Mouse (Mus musculus) embryonic facial prominence, embryonic 14.5 days (tissue): ENCODE results near the gene Tnrc6a. TPM values are rescaled to one million over a fixed set of nuclear protein-coding genes. Genes with fewer than 3 reads are reported as not detected.
"Not testable (repeated sequence)": the region's sequence is repeated elsewhere in the genome, so short reads cannot be mapped to it uniquely, and the experiment has no call there.

Source experiments
- ATAC-seq: fragments of 200-750 bp; cut with Nextera tagmentation; 2 replicates; pipeline ENCODE4 v1.8.0; 2017; ENCODE audit warnings: low read depth, moderate number of reproducible peaks, moderate TSS enrichment
- DNase-seq: peaks from one replicate; pipeline ENCODE4 v3.0.0-alpha.2; 2015; ENCODE audit warnings: low spot score
- H3K27ac ChIP-seq: fragments of 300-500 bp; sonication (generic); replicated peaks from 2 replicates; pipeline ENCODE4 v1.5.1; 2014; ENCODE audit warnings: low read depth, mild to moderate bottlenecking, low read length, moderate library complexity
- H3K27me3 ChIP-seq: fragments of 300-500 bp; sonication (generic); replicated peaks from 2 replicates; pipeline ENCODE4 v1.6.1; 2014; ENCODE audit warnings: low read length; ENCODE audit not compliant: control insufficient read depth, insufficient read depth
- H3K36me3 ChIP-seq: fragments of 300-500 bp; sonication (generic); 2 replicates; pipeline ENCODE4 v1.6.1; 2014; ENCODE audit warnings: low read length, mixed read lengths; ENCODE audit not compliant: control insufficient read depth, insufficient read depth
- H3K4me1 ChIP-seq: fragments of 300-500 bp; sonication (generic); 2 replicates; pipeline ENCODE4 v1.6.1; 2014; ENCODE audit warnings: antibody characterized with exemption, low read length; ENCODE audit not compliant: control insufficient read depth, insufficient read depth
- H3K4me2 ChIP-seq: fragments of 300-500 bp; sonication (generic); 2 replicates; pipeline ENCODE4 v1.6.1; 2014; ENCODE audit warnings: low read depth, mild to moderate bottlenecking, low read length, moderate library complexity, mixed read lengths
- H3K4me3 ChIP-seq: fragments of 300-500 bp; sonication (generic); 2 replicates; pipeline ENCODE4 v1.5.1; 2014; ENCODE audit warnings: low read depth, mild to moderate bottlenecking, low read length
- H3K9ac ChIP-seq: fragments of 300-500 bp; sonication (generic); 2 replicates; pipeline ENCODE4 v1.6.1; 2014; ENCODE audit warnings: low read depth, mild to moderate bottlenecking, low read length, moderate library complexity, mixed read lengths
- H3K9me3 ChIP-seq: fragments of 300-500 bp; sonication (generic); 2 replicates; pipeline ENCODE4 v1.6.1; 2016; ENCODE audit warnings: low read length; ENCODE audit not compliant: control insufficient read depth
- WGBS: fragments of 180-500 bp; shearing (Covaris S2); extraction: QIAGEN DNeasy Blood & Tissue Kit; methylation state at CpG from one replicate; pipeline ENCODE4 v1.1.7; 2014; 5-methylcytosine and 5-hydroxymethylcytosine counted together
- polyA plus RNA-seq: library from polyadenylated mRNA; unstranded; fragments of >200 nt; fragmentation: Nextera tagmentation; extraction: Ambion mirVana; gene quantifications from 2 replicates; pipeline ENCODE4 v1.2.1, GENCODE M21; 2014

Tnrc6a gene
- polyA plus RNA-seq, 1 experiment from 2014 or later: 35.6 TPM

DNA sequence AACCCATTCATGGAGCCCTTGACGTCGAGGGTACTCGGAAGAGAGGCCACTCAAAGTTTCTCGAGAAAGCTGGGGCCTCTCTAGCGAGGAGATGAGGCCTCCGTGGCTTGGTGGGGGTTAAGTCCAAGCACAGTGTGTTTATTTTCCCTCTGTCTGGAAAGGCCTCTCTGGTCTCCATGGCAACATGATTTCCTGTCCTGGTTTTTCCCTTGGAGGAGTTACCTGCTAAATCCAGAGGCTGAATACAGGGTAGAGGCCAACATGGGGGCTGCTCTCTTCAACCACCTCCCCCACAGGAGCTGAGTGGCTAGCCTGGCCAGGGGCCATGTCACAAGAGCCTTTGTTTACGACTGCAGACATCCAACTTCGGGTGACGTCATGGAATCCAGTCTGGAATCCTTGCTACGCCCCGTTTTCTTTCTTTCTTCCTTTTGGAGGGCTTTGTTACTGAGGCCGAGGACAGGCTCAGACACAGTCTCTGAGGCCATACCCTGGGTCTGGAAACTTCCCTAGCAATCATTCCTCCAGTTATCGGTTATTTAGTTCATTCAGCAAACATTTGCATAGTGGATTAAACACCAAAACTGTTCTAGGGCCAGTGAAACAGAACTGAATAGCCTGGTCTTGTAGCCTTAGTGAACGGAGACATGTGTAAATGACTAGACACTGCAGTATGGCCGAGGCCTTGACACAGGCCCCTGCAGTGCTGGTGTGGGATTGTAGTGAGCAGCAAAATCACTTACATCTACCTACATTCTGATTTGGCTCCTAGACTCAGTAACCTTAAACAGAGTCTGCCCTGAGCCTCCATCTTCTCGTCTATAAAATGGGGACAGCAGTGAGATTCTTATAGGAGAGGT is 25.6 kb upstream of the Tnrc6a start:
- peaks cover 5% of the 10 kb centered on the region; the same call in 1 of the 2 replicates for H3K9me3 ChIP-seq
- peak overlapping the region; percentile 21; the same call in 1 of the 2 replicates for H3K4me2 ChIP-seq
- ATAC-seq: peak; percentile 96
- H3K36me3 ChIP-seq: no peaks in the 10 kb centered on the region
- peaks cover 16% of the 10 kb centered on the region; the same call in 1 of the 2 replicates for H3K4me1 ChIP-seq
- no peaks in the 10 kb centered on the region for H3K27me3 ChIP-seq
- peak overlapping the region; percentile 28; the same call in 1 of the 2 replicates for H3K9ac ChIP-seq
- no peak overlapping the region for H3K4me3 ChIP-seq
- WGBS: 13% methylated on average over 16 of the region's 16 CpGs
- peak overlapping the region; percentile 95 for H3K27ac ChIP-seq
- peak; percentile 97 for DNase-seq

DNA sequence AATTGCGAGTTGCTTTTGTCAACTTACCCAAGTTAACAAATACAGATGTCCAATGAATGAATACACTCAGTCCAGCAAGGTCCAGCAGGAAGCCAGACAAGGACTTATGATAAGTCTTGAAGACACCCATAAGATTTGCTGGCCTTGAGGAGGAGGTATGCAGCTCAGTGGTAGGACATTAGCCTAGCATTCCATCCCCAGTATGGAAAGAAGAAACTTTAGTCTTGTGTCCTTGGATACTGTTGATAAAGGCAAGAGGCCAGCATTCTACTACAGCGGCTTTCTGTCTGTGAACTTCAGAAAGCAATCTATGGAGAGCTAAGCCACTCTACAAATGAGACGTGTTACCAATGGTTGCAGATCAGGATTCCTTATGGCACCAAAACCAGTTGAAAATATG is 22.4 kb upstream of the Tnrc6a start:
- Histone ChIP-seq H3K36me3 (no peaks in the 10 kb centered on the region), H3K4me1 (peaks cover 19% of the 10 kb centered on the region; the same call in 1 of the 2 replicates), H3K4me3 (no peak overlapping the region), H3K4me2 (no peak overlapping the region), H3K27me3 (no peaks in the 10 kb centered on the region), H3K9ac (no peak overlapping the region), H3K9me3 (peaks cover 3% of the 10 kb centered on the region; the same call in 1 of the 2 replicates), H3K27ac (no peak overlapping the region)
- no peak for DNase-seq
- 79% methylated on average over 3 of the region's 3 CpGs for WGBS
- no peak for ATAC-seq

DNA sequence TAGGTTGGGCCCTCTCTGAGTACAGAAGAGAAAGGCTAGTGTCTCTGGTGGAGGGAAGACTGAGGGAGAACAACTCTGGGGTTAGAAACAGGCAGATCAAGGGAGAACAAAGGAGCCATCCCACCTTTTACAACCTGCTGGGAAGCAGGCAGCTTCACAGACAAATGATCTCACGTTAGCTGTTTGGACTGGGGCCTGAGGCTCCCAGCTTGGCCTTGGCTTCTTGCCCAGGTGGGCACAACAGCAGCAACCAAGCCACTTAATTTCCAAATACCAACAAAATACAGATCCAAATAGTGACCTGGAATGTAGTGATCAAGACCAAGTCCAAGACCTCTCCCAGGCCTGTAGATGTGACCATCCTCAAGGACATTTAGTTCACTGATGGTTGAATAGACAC is 18.3 kb upstream of the Tnrc6a start:
- not testable (repeated sequence) for H3K36me3 ChIP-seq, H3K27me3 ChIP-seq, H3K9ac ChIP-seq, DNase-seq, H3K4me3 ChIP-seq, H3K4me2 ChIP-seq, H3K27ac ChIP-seq, ATAC-seq, H3K9me3 ChIP-seq
- H3K4me1 ChIP-seq: peaks cover 12% of the 10 kb centered on the region
- 31% methylated on average over 1 of the region's 1 CpGs for WGBS

DNA sequence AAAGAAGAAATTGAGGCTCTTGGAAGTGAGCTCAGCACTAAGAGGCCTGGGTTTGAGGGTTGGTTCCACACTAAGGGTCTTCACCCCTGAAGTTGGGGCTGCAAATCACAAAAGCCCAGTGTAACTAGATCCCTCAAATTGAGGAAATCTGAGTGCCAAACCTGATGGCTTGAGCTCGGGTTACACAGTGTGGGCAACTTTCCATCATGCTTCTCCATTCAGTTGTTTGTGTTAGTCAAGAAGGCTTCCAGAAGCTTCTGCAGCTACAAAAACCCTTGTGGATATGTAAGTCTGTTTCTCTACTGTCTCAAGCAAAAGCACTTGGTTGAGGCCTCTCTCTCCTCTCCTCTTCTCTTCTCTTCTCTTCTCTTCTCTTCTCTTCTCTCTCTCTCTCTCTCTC is 17.8 kb upstream of the Tnrc6a start:
- WGBS: 50% methylated on average over 1 of the region's 1 CpGs
- no peak overlapping the region for H3K4me3 ChIP-seq
- DNase-seq (peak; percentile 24), ATAC-seq (no peak)
- no peak overlapping the region; the same call in 1 of the 2 replicates for H3K27ac ChIP-seq
- H3K27me3 ChIP-seq: no peaks in the 10 kb centered on the region
- H3K4me2 ChIP-seq: no peak overlapping the region
- no peaks in the 10 kb centered on the region for H3K36me3 ChIP-seq
- H3K9ac ChIP-seq: no peak overlapping the region
- peaks cover 15% of the 10 kb centered on the region for H3K4me1 ChIP-seq
- no peaks in the 10 kb centered on the region for H3K9me3 ChIP-seq

DNA sequence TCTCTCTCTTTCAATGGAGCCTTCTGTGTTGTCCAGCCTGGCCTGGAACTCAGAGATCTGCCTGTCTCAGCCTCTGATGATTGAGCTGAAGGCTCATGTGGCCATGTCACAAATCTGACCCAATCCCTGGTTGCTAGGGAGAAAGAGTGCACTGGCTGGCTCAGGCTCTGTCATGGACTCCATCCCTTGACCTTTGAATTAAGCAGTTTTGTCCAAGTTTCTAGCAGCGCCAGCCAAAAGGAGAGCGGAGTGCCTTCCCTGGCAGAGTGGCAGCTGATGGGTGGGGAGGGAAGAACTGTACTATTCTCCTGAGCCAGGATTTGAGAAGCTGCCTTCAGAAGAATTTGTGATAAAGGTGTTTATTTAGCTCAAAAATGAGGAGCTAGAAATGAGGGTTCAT is 17.4 kb upstream of the Tnrc6a start:
- Histone ChIP-seq H3K9me3 (no peaks in the 10 kb centered on the region), H3K9ac (no peak overlapping the region), H3K36me3 (no peaks in the 10 kb centered on the region), H3K4me3 (no peak overlapping the region), H3K27me3 (no peaks in the 10 kb centered on the region), H3K27ac (no peak overlapping the region), H3K4me2 (no peak overlapping the region), H3K4me1 (peaks cover 18% of the 10 kb centered on the region)
- DNase-seq (no peak), ATAC-seq (no peak)
- WGBS: 100% methylated on average over 2 of the region's 2 CpGs

DNA sequence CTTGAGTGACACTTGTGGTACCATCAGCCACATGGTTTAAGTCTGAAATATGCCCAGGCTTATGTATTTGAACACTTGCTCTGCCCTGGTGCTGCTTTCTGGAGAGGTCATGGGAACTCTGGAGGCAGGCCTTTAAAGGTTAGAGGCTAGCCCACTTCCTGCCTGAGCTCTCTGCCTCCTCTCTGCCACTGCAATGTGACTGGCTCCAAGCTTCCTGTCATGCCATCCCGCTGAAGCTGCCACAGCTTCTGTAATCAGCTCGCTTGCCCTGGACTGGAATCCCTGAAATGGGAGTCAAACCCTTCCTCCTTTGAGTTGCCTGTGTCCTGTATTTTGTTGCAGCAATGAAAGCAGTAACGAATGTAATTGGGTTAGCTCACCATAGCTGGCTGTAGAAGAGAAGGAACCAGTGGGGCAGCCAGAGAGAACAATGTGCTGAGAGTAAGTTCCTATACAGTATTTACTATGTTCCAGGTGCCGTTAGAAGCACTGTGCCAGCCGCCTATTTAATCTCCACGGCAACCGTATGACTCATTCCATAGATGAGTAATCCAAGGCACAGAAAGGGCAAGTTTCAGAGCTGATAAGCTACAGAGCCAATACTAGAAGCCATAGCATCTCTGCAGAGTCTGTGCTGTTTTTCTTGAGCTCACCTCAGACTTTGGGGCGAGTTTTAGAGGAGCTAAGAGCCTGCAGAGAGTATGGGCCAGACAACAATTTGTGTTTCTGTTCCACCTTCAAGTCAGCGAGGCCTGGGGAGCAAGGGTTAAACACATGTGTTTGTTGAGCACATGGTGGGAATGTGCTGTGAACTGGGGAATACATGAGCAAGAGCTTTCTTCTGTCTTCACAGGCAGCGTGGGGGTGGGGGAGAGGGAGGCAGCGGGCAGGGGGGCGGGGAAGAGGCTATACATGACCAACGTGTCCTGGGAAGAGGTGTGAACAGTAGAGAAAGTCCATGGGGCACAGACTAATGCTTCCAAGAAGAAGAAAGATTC is 15.3 kb upstream of the Tnrc6a start:
- Histone ChIP-seq H3K9me3 (no peaks in the 10 kb centered on the region), H3K27me3 (no peaks in the 10 kb centered on the region), H3K4me2 (no peak overlapping the region), H3K4me3 (no peak overlapping the region), H3K4me1 (peaks cover 21% of the 10 kb centered on the region), H3K27ac (0 out of 2 replicates have a peak overlapping the region, but pooled peaks have one; percentile 10), H3K36me3 (no peaks in the 10 kb centered on the region), H3K9ac (no peak overlapping the region)
- WGBS: 65% methylated on average over 13 of the region's 13 CpGs
- ATAC-seq (peak; percentile 64), DNase-seq (peak; percentile 77)

DNA sequence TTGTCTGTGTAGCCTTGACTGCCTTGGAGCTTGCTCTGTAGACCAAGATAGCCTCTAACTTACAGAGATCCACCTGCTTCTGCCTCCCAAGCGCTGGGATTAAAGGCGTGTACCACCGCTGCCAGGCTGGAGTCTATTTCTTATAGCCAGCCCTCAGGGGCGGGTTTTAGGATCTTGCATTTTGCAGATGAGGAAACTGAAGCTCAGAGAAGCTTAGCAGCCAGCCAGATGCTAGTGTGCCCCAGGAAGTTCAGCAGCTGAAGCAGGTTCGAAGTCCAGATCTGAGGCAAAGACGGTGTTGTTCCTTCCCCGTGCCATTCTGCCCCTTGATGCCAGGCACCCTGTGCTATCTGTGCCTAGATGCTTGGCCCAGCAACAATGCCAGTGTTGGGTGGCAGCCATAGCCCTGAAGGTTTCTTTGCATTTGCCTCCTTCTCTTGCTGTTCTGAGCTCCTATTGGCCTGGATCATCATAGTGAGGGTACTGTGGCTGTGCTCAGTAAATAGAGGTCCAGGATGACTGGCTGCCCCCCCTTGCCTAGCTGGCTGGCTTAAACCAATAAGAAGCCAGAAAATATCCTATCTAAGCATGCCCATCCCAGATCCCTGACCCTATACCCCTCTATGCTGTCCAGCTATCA is 14.2 kb upstream of the Tnrc6a start:
- Histone ChIP-seq H3K27ac (no peak overlapping the region), H3K9me3 (no peaks in the 10 kb centered on the region), H3K4me1 (peaks cover 21% of the 10 kb centered on the region), H3K4me2 (no peak overlapping the region), H3K36me3 (no peaks in the 10 kb centered on the region), H3K4me3 (no peak overlapping the region), H3K9ac (no peak overlapping the region), H3K27me3 (no peaks in the 10 kb centered on the region)
- no peak for ATAC-seq
- DNase-seq: no peak
- WGBS: 87% methylated on average over 7 of the region's 7 CpGs

DNA sequence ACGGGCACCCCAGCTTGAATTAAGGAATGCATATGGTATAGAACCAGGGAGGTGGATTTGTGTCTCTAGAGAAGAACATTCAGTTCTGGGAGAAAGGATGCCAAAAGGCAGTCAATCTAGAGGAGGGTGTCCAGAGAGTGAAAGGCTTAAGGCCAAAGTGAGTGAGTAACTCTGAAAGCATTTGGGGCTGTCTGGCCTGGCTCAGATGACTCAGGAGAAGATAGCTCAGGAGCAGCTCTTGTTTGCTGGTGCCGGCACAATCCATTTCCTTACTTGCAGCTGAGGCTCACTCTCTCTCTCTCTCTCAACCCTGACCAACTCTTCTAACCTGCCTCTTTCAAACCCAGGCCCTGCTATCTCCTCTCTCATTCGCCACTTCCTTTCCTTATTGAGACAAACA is 13.6 kb upstream of the Tnrc6a start:
- no peak overlapping the region for H3K4me2 ChIP-seq
- no peak overlapping the region for H3K4me3 ChIP-seq
- peak; percentile 40 for DNase-seq
- no peak overlapping the region for H3K27ac ChIP-seq
- no peak overlapping the region for H3K9ac ChIP-seq
- peaks cover 21% of the 10 kb centered on the region for H3K4me1 ChIP-seq
- ATAC-seq: no peak
- no peaks in the 10 kb centered on the region for H3K27me3 ChIP-seq
- no peaks in the 10 kb centered on the region for H3K36me3 ChIP-seq
- 57% methylated on average over 3 of the region's 3 CpGs for WGBS
- H3K9me3 ChIP-seq: no peaks in the 10 kb centered on the region
